Mouse (Mus musculus): ENCODE data around the gene Sirpb1c. TPM values are rescaled to one million over a fixed set of nuclear protein-coding genes. Genes with fewer than 3 reads are reported as not detected.
"Not testable (repeated sequence)": the region's sequence is repeated elsewhere in the genome, so short reads cannot be mapped to it uniquely, and the experiment has no call there.

The Sirpb1c gene
- total RNA-seq (2022): under 1 TPM in 1 of 4 experiments, not detected in 3; 0.34 TPM

- DNase-seq (ENCODE audit: low spot score in 2 of 2): not testable (repeated sequence)
Observed at GRCm38 (mm10) chr3:15848280-15848679, at the start of gene Sirpb1c. Gene Sirpb1c, minus strand, starts transcription at chr3:15848528.

DNA sequence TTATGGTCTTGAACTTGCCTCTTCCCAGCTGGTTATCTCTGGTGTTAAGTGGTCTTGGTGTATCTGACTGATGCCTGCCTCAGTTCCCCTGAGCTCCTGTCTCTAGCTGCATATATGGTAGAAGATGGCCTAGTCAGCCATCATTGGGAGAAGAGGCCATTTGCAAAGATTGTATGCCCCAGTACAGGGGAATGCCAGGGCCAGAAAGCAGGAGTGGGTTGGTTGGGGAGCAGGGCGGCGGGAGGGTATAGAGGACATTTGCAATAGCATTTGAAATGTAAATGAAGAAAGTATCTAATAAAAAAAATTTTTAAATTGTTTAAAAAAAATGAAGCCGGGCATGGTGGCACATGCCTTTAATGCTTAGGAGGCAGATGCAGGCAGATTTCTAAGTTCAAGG is 38.1 kb upstream of the Sirpb1c start:
- no peak for DNase-seq (ENCODE audit: low spot score in 2 of 2)

GRCm38 (mm10) chr3:15855773-15856172 is 7.4 kb upstream of the Sirpb1c start:
- DNase-seq (ENCODE audit: low spot score in 2 of 2): not testable (repeated sequence)

DNA sequence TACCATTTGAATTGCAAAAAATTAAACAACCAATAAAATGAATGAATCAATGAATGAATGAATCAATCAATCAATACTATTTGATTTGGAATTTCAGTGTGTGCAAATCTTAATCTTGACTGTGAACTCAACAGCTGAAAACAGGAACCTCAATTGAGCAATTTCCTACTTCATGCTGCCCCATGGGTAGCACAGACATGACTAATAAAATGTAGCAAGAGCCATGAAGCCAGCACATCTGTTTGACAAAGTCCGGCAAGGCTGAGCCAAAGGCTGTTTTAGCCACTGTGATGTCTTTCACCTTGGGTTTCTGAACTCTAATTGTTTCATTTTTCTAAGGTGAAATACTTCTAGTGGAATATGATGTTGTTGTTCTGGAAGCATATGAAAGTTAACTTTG is 1.6 kb upstream of the Sirpb1c start:
- DNase-seq (ENCODE audit: low spot score in 2 of 2): no peak

- DNase-seq (ENCODE audit: low spot score in 2 of 2): no peak
Observed at GRCm38 (mm10) chr3:15847332-15848047, 838 bp downstream of the Sirpb1c start.

DNA sequence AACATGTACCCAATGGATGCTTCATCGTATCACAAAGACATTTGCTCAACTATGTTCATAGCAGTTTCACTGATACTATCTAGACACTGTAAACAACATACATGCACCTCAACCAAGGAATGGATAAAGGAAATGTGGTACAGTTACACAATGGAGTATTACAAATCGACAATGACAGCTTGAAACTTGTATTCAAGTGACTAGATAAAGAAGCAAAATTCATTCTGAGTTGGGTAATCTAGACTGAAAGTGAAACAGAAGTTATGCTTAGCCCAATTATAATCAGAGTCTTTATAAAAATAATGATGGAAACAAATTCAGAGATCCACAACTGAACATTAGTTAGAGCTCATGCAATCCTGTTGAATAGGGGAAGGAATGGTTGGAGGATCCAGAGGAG is 74.7 kb downstream of the Sirpb1c start:
- DNase-seq (ENCODE audit: low spot score in 2 of 2): not testable (repeated sequence)

Other genes starting within 250 kb of the Sirpb1c start
- not detected for gene Gm5150, start 157.9 kb upstream of the Sirpb1c start, total RNA-seq (2022)